In genomic region chr1:143709966-143710626, GRCm38 (mm10) we compare ENCODE assay signal across 11 mouse cellular contexts. TPM values are rescaled to one million over a fixed set of nuclear protein-coding genes. Genes with fewer than 3 reads are reported as not detected.
A peak's percentile ranks its signal among the peaks of the same experiment; 100 is the strongest.
DNase-seq lines count a peak whose midpoint lies in the region; ATAC-seq and TF ChIP-seq lines count a peak whose summit lies in the region.
"Had no signal": no experiment of that assay in that cellular context is flagged by ENCODE, and none has a peak within 500 bp of the region (broad histone marks: within the 10 kb centered on the region; RNA-seq: fewer than 3 reads in every experiment).

No protein-coding gene starts in this region.

- no peak overlapping the region for H3K27ac ChIP-seq in intestine, embryonic 16.5 days (ENCODE audit: low read length)
- H3K27ac ChIP-seq in intestine, embryonic 15.5 days: no peak overlapping the region
- no peak overlapping the region for H3K27ac ChIP-seq in embryonic facial prominence, embryonic 11.5 days (replicated peaks; ENCODE audit: low read depth, low read length)
- no peak overlapping the region for H3K27ac ChIP-seq in cerebellum, adult 2 months (ENCODE audit: insufficient read depth, low read length)
- H3K27ac ChIP-seq: midbrain, embryonic 15.5 days had no signal

- no peaks in the 10 kb centered on the region for H3K27me3 ChIP-seq in intestine, embryonic 16.5 days (replicated peaks; ENCODE audit: control insufficient read depth, insufficient read depth, low read length)
- H3K27me3 ChIP-seq in intestine, embryonic 15.5 days (replicated peaks): no peaks in the 10 kb centered on the region
- no peaks in the 10 kb centered on the region for H3K27me3 ChIP-seq in embryonic facial prominence, embryonic 11.5 days (ENCODE audit: control insufficient read depth, insufficient read depth, low read length)
- H3K27me3 ChIP-seq in cerebellum, adult 2 months (ENCODE audit: control insufficient read depth, insufficient read depth, low read length): no peaks in the 10 kb centered on the region
- H3K27me3 ChIP-seq: midbrain, embryonic 15.5 days had no signal

- TF ChIP-seq POLR2A in cerebellum, adult 2 months (IDR thresholded peaks at IDR 0.05; ENCODE audit: borderline replicate concordance, insufficient read depth, low read length): no peak

- H3K36me3 ChIP-seq in intestine, embryonic 16.5 days (ENCODE audit: control insufficient read depth, insufficient read depth, low read length): no peaks in the 10 kb centered on the region
- no peaks in the 10 kb centered on the region for H3K36me3 ChIP-seq in intestine, embryonic 15.5 days
- H3K36me3 ChIP-seq in embryonic facial prominence, embryonic 11.5 days (replicated peaks; ENCODE audit: control insufficient read depth, insufficient read depth, low read depth, low read length): no peaks in the 10 kb centered on the region
- H3K36me3 ChIP-seq: midbrain, embryonic 15.5 days had no signal

- no peak for TF ChIP-seq CTCF in cerebellum, adult 2 months (IDR thresholded peaks at IDR 0.05; ENCODE audit: borderline replicate concordance, insufficient read depth, low read depth, low read length)

- H3K4me2 ChIP-seq in intestine, embryonic 16.5 days (ENCODE audit: low read depth, low read length): no peak overlapping the region
- no peak overlapping the region for H3K4me2 ChIP-seq in intestine, embryonic 15.5 days (replicated peaks)
- H3K4me2 ChIP-seq in embryonic facial prominence, embryonic 11.5 days (ENCODE audit: low read depth, low read length): no peak overlapping the region
- H3K4me2 ChIP-seq: heart, embryonic 11.5 days; midbrain, embryonic 15.5 days had no signal

- 0 out of 2 replicates have a peak, but pooled peaks have one; percentile 44 for ATAC-seq in intestine, embryonic 16.5 days
- no peak for ATAC-seq in intestine, embryonic 15.5 days
- 0 out of 2 replicates have a peak, but pooled peaks have one; percentile 56 for ATAC-seq in embryonic facial prominence, embryonic 11.5 days (replicated peaks; ENCODE audit: insufficient number of reproducible peaks, low FRiP score, low TSS enrichment, low read depth)
- ATAC-seq in hematopoietic stem cell, adult 5-6 weeks (replicated peaks in 1 of 2; ENCODE audit: insufficient read depth in 1 of 2, low FRiP score in 2 of 2, low TSS enrichment in 1 of 2, low read depth in 1 of 2, poor library complexity in 2 of 2, severe bottlenecking in 2 of 2): peak; percentile 75 to 86; a peak in 3 of 4 replicates
- ATAC-seq in monocyte, adult 5-6 weeks (replicated peaks; ENCODE audit: insufficient number of reproducible peaks, low FRiP score, low TSS enrichment, poor library complexity, severe bottlenecking): peak; percentile 50
- ATAC-seq: midbrain, embryonic 15.5 days had no signal

- H3K4me1 ChIP-seq in intestine, embryonic 16.5 days (ENCODE audit: control insufficient read depth, insufficient read depth, low read length): no peaks in the 10 kb centered on the region
- H3K4me1 ChIP-seq in intestine, embryonic 15.5 days (replicated peaks): no peaks in the 10 kb centered on the region
- no peaks in the 10 kb centered on the region for H3K4me1 ChIP-seq in embryonic facial prominence, embryonic 11.5 days (ENCODE audit: control insufficient read depth, insufficient read depth, low read length)
- no peaks in the 10 kb centered on the region for H3K4me1 ChIP-seq in cerebellum, adult 2 months (ENCODE audit: control insufficient read depth, insufficient read depth, low read length)
- H3K4me1 ChIP-seq: midbrain, embryonic 15.5 days had no signal

- no peak overlapping the region for H3K9ac ChIP-seq in intestine, embryonic 16.5 days (ENCODE audit: low read depth, low read length)
- H3K9ac ChIP-seq in intestine, embryonic 15.5 days: no peak overlapping the region
- no peak overlapping the region for H3K9ac ChIP-seq in embryonic facial prominence, embryonic 11.5 days (replicated peaks; ENCODE audit: low read length)
- H3K9ac ChIP-seq: midbrain, embryonic 15.5 days had no signal

- 63% methylated on average over 7 of the region's 7 CpGs for WGBS in intestine, embryonic 16.5 days
- WGBS in intestine, embryonic 15.5 days: 66% methylated on average over 7 of the region's 7 CpGs
- 63% methylated on average over 7 of the region's 7 CpGs for WGBS in embryonic facial prominence, embryonic 11.5 days
- 80% methylated on average over 7 of the region's 7 CpGs for WGBS in cerebellum, adult 2 months

- no peak overlapping the region for H3K4me3 ChIP-seq in intestine, embryonic 16.5 days (ENCODE audit: low read length)
- H3K4me3 ChIP-seq in intestine, embryonic 15.5 days (replicated peaks): no peak overlapping the region
- H3K4me3 ChIP-seq in embryonic facial prominence, embryonic 11.5 days (ENCODE audit: low read depth, low read length): no peak overlapping the region
- H3K4me3 ChIP-seq in cerebellum, adult 2 months (replicated peaks; ENCODE audit: insufficient read depth, low read depth, low read length): no peak overlapping the region
- H3K4me3 ChIP-seq: midbrain, embryonic 15.5 days had no signal

- H3K9me3 ChIP-seq in intestine, embryonic 16.5 days (ENCODE audit: control insufficient read depth, low read length): no peaks in the 10 kb centered on the region
- no peaks in the 10 kb centered on the region for H3K9me3 ChIP-seq in intestine, embryonic 15.5 days
- H3K9me3 ChIP-seq in embryonic facial prominence, embryonic 11.5 days (replicated peaks; ENCODE audit: control insufficient read depth, low read length): no peaks in the 10 kb centered on the region
- H3K9me3 ChIP-seq: midbrain, embryonic 15.5 days had no signal

- DNase-seq in embryonic facial prominence, embryonic 11.5 days (ENCODE audit: low spot score): peak; percentile 54
- no peak for DNase-seq in cerebellum, adult 2 months
- no peak for DNase-seq in spleen, adult 18-20 months
- no peak for DNase-seq in thymus, postnatal 14 days
- DNase-seq: kidney, adult 11 months had no signal

RNA-seq across cellular contexts. Expression of gene Glrx2, which starts 6.0 kb away (rescaled TPM):
- polyA plus RNA-seq in intestine, embryonic 16.5 days (2015; fragmentation: Nextera tagmentation; extraction: Ambion mirVana): 79.9 and 81.3 TPM in 2 replicates
- polyA plus RNA-seq in intestine, embryonic 15.5 days (2015; fragmentation: Nextera tagmentation; extraction: Ambion mirVana): 91.2 and 94.7 TPM in 2 replicates
- polyA plus RNA-seq in embryonic facial prominence, embryonic 11.5 days (2014; fragmentation: Nextera tagmentation; extraction: Ambion mirVana): 80.4 and 87.3 TPM in 2 replicates
- 33.1 and 40.3 TPM in 2 replicates for total RNA-seq in hematopoietic stem cell, adult 5-6 weeks (2017)
- 11.3 to 39.8 TPM (median 23.3 TPM) in 3 replicates for total RNA-seq in monocyte, adult 5-6 weeks (2017)
- polyA plus RNA-seq in cerebellum, adult 2 months (2012; rRNA removed): 81.6 and 82.1 TPM in 2 replicates

RNA-seq across cellular contexts. Expression of gene Cdc73, which starts 7.4 kb away (rescaled TPM):
- 7.5 and 8.6 TPM in 2 replicates for polyA plus RNA-seq in intestine, embryonic 16.5 days (2015; fragmentation: Nextera tagmentation; extraction: Ambion mirVana)
- polyA plus RNA-seq in intestine, embryonic 15.5 days (2015; fragmentation: Nextera tagmentation; extraction: Ambion mirVana): 26.7 and 28.0 TPM in 2 replicates
- 24.5 and 27.3 TPM in 2 replicates for polyA plus RNA-seq in embryonic facial prominence, embryonic 11.5 days (2014; fragmentation: Nextera tagmentation; extraction: Ambion mirVana)
- 18.1 and 23.9 TPM in 2 replicates for total RNA-seq in hematopoietic stem cell, adult 5-6 weeks (2017)
- total RNA-seq in monocyte, adult 5-6 weeks (2017): 8.4 to 27.0 TPM (median 24.3 TPM) in 3 replicates
- polyA plus RNA-seq in cerebellum, adult 2 months (2012; rRNA removed): 13.0 and 14.3 TPM in 2 replicates
